Mouse (Mus musculus) olfactory bulb, adult 2 months (tissue): ENCODE measurements around the gene Aatk. TPM values are rescaled to one million over a fixed set of nuclear protein-coding genes. Genes with fewer than 3 reads are reported as not detected.

ENCODE experiments used
- H3K27ac ChIP-seq: fragments of 200-500 bp; 2 replicates; pipeline ENCODE4 v1.5.1; 2012; ENCODE audit warnings: low read depth, low read length; ENCODE audit not compliant: insufficient read depth
- H3K4me1 ChIP-seq: fragments of 200-500 bp; 2 replicates; pipeline ENCODE4 v1.6.1; 2012; ENCODE audit warnings: low read length; ENCODE audit not compliant: control insufficient read depth, insufficient read depth
- H3K4me3 ChIP-seq: fragments of 200-500 bp; 2 replicates; pipeline ENCODE4 v1.5.1; 2012; ENCODE audit warnings: mild to moderate bottlenecking, low read depth, low read length, moderate library complexity; ENCODE audit not compliant: insufficient read depth
- CTCF ChIP-seq: fragments of 200-500 bp; IDR thresholded peaks from 2 replicates; pipeline ENCODE4 v1.5.1; 2012; ENCODE audit warnings: low read depth, mild to moderate bottlenecking, low read length, moderate library complexity; ENCODE audit not compliant: insufficient read depth
- POLR2A ChIP-seq: fragments of 200-500 bp; IDR thresholded peaks from 2 replicates; pipeline ENCODE4 v1.6.1; 2012; ENCODE audit warnings: mild to moderate bottlenecking, low read depth, low read length, moderate library complexity; ENCODE audit not compliant: insufficient read depth
- WGBS: fragments of 180-500 bp; shearing (Covaris S2); methylation state at CpG from one replicate; pipeline ENCODE4 v1.1.7; 2018; 5-methylcytosine and 5-hydroxymethylcytosine counted together
- polyA plus RNA-seq: library from polyadenylated mRNA; stranded (reverse); fragments of >200 nt; gene quantifications from 2 replicates; pipeline ENCODE4 v1.2.4, GENCODE M21; 2012; ENCODE audit warnings: low replicate concordance; ENCODE audit not compliant: missing spikeins, insufficient read depth, insufficient read length

Gene Aatk
- polyA plus RNA-seq = not detected in 2 replicates

GRCm38 (mm10) chr11:120046553-120047191 lies at the start of gene Aatk:
Gene Aatk, minus strand, starts transcription at chr11:120047167.
- under 1% methylated on average over 61 of the region's 63 CpGs for WGBS
- H3K27ac ChIP-seq = peak within 1 kb of the TSS; percentile 95
- H3K4me1 ChIP-seq = peaks cover 58% of the 10 kb centered on the region
- peak; percentile 75; the same call in 1 of the 2 replicates for TF ChIP-seq POLR2A
- TF ChIP-seq CTCF = no peak
- H3K4me3 ChIP-seq = peak within 1 kb of the TSS; percentile 63

DNA sequence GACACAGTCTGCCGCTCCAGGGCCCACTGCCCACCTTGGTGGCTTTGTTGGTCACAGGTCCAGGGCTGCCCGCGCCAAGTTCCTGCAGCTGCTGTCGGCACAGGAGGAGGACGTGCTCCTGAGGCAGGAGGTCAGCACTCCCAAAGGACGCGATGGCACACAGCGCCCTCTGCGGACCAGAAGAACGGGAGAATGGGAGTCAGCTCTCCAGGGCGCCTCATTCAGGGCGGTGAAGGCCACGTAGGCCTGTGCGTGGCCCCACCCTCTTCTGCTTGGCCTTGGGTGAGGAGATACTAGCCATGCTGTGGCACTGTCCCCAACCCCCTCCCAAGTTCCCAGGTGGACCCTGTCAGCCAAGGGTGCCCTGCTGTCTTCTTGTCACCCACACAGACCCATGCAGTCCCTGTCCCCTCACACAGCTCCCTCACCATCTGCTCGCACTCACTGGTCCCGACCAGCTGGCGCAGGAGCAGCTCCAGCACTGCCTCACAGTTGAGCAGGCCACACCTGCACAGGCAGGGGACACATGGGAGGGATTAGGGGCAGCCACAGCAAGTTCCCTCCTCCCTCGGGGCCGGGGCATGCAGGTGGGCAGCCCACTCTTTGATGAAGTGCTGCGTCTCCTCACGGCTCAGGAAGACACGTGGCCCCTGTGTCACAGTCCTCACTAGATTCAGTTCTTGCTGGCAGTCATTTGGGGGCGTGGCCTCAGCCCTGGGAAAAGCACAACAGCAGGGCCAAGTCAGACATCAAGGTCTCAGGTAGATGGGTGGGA lies 46.0 kb upstream of the Aatk start:
- TF ChIP-seq POLR2A (no peak), CTCF (no peak)
- 78% methylated on average over 23 of the region's 23 CpGs for WGBS
- H3K4me3 ChIP-seq = no peak overlapping the region
- H3K27ac ChIP-seq = no peak overlapping the region
- peaks cover 4% of the 10 kb centered on the region; the same call in 1 of the 2 replicates for H3K4me1 ChIP-seq

DNA sequence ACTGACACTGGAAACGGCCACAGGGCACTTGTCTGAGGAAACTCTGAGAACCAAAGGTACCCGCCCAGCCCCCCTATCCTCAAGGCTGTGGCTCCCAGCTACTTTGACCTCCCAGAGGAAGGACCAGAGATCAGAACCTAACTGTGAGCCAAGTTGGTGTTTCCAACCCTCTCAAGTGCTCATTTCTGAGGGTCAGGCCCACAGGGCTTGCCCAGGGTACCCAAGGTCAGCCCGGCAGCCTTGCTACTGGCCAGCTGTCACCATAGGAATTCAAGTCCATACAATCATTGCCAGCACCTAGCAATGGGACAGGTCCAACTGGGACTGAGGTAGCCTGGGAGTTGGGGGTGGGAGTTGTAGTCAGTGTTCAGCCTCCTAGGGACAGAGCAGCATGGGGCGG lies 43.7 kb upstream of the Aatk start:
- TF ChIP-seq CTCF = no peak
- TF ChIP-seq POLR2A = no peak
- Histone ChIP-seq H3K4me1 (0 out of 2 replicates have a peak, but pooled peaks cover 3% of the 10 kb centered on the region), H3K27ac (no peak overlapping the region), H3K4me3 (no peak overlapping the region)
- 90% methylated on average over 4 of the region's 4 CpGs for WGBS

DNA sequence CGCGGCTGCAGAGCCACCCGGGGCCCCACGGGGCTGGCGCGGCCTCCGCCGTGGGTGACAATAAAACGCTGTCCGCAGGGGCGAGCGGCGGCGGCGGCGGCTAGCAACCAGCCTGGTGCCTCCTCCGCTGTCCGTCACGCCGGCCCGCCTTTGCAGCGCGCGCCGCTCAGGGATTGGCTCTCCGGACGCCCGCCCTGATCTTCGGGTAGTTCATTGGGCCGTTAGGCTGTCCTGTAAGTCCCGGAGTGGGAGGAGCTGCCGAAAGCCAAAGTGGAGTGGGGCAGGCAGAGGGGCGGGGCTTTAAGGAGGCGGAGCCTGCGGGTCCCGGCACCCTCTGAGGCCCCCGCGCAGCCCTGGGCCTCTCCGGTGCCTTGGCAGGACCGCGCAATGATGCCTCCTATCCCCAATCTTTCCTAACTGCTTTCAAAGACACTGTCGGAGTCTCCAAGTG lies 39.8 kb upstream of the Aatk start, which contains the start of gene Cep131:
Cep131 (minus strand) TSS at position 126 of the 451 bp plus-strand sequence.
- TF ChIP-seq CTCF (no peak), POLR2A (peak; percentile 95)
- 0% methylated on average over 42 of the region's 42 CpGs for WGBS
- peaks cover 22% of the 10 kb centered on the region for H3K4me1 ChIP-seq
- H3K27ac ChIP-seq = peak within 1 kb of the TSS; percentile 44
- H3K4me3 ChIP-seq = peak within 1 kb of the TSS; percentile 64

DNA sequence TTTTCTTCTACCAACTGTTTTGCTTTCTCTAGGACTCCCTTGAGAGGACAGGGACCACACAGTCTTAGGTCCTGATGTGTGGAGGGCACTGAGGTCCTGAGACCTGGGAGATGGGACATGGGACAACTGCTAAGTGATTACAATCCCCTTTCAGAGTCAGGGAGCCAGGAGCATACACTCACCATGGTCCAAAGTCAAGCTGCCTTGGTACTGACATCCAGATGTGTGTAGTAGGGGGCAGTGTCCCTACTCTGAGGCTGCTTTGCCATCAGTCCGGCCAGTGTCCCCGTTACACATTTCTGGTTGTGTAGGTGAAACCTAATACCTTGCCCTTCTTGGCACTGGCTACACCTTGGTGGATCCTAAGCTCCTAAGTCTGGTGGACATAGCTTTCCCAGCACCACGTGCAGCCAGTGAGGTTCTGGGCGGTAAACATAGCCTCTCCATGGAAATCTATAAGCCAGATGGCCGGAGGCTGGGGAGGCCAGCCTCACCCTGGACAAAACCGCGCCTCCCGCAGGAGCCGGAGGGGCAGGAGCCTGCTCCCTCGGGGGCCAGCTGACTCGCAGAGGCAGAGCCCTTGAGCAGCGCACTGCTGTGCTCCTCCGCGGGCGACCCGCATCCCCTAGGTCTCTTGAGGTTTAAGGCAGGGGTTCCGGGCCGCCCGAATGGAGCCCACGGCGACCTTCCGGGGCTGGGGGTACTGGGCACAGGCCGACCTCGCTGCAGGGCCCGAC lies 39.1 kb upstream of the Aatk start:
- under 1% methylated on average over 25 of the region's 25 CpGs for WGBS
- TF ChIP-seq CTCF (no peak), POLR2A (no peak)
- peaks cover 26% of the 10 kb centered on the region for H3K4me1 ChIP-seq
- peak overlapping the region; percentile 64 for H3K4me3 ChIP-seq
- H3K27ac ChIP-seq = peak overlapping the region; percentile 44

DNA sequence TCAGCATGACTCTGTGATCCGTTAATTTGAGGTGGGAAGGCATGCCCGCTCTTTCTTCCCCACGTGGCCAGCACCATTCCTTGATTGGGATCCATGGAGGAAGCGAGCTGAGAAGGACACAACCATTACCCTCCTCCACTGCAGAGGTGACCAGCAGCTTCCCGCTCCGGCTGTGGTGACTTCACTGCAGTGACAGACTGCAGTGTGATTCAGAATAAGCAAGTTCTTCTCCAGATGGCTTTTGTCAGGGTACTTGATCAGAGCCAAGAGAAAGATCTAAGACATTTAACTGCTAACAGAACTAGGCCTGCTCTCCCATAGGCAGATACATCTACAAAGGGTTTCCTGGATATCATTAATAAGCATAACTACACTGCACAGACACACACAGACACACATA lies 33.3 kb upstream of the Aatk start:
- Histone ChIP-seq H3K27ac (no peak overlapping the region), H3K4me3 (no peak overlapping the region), H3K4me1 (peaks cover 35% of the 10 kb centered on the region)
- 83% methylated on average over 6 of the region's 6 CpGs for WGBS
- TF ChIP-seq POLR2A = no peak
- TF ChIP-seq CTCF = no peak

DNA sequence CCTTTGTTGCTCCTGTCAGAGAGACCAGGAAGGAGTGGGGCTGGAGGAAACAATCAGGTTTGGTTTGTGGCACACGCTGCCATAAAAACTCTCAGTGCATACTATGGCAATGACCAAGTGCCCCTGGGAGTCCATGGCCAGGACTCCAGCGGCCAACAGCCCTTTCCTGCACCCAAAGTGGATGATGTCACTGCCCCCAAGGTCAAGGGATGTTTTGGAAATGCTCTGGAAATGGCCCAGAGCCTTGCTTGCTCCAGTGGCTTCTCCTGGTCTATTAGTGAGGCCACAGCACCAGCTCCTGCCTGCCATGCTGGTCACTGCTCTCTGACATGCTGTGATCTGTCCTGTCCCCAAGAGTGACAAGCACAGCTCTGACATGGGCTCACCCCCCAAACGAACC lies 29.2 kb upstream of the Aatk start:
- TF ChIP-seq POLR2A = no peak
- TF ChIP-seq CTCF = no peak
- H3K27ac ChIP-seq = no peak overlapping the region
- H3K4me1 ChIP-seq = peaks cover 30% of the 10 kb centered on the region
- H3K4me3 ChIP-seq = no peak overlapping the region
- WGBS = 80% methylated on average over 3 of the region's 3 CpGs

- TF ChIP-seq POLR2A = no peak
- no peak for TF ChIP-seq CTCF
- Histone ChIP-seq H3K27ac (no peak overlapping the region), H3K4me3 (no peak overlapping the region), H3K4me1 (peaks cover 26% of the 10 kb centered on the region)
- 86% methylated on average over 9 of the region's 9 CpGs for WGBS
Measured at GRCm38 (mm10) chr11:120072986-120073647, 26.1 kb upstream of the Aatk start.
